Mouse (Mus musculus) neural tube, embryonic 14.5 days (tissue): ENCODE measurements at regions not wholly inside any gene's neighbourhood (a gene's known extent, or its start where the extent isn't known, plus 50 kb on each side); places are given as distances from the start of the nearest gene placed in this dataset.
"Not testable (repeated sequence)": the region's sequence is repeated elsewhere in the genome, so short reads cannot be mapped to it uniquely, and the experiment has no call there.

Experiments
- ATAC-seq: fragments of 200-750 bp; cut with Nextera tagmentation; 2 replicates; pipeline ENCODE4 v1.8.0; 2017; ENCODE audit warnings: low read depth, mild to moderate bottlenecking, moderate TSS enrichment, moderate library complexity
- H3K27ac ChIP-seq: fragments of 300-500 bp; sonication (generic); 2 replicates; pipeline ENCODE4 v1.5.1; 2014; ENCODE audit warnings: low read depth, mild to moderate bottlenecking, control low read depth, low read length, moderate library complexity, mixed read lengths
- H3K27me3 ChIP-seq: fragments of 300-500 bp; sonication (generic); 2 replicates; pipeline ENCODE4 v1.6.1; 2014; ENCODE audit warnings: low read length; ENCODE audit not compliant: control insufficient read depth, insufficient read depth
- H3K36me3 ChIP-seq: fragments of 300-500 bp; sonication (generic); 2 replicates; pipeline ENCODE4 v1.6.1; 2014; ENCODE audit warnings: low read length, mixed read lengths; ENCODE audit not compliant: control insufficient read depth, insufficient read depth
- H3K4me1 ChIP-seq: fragments of 300-500 bp; sonication (generic); 2 replicates; pipeline ENCODE4 v1.6.1; 2014; ENCODE audit warnings: low read length; ENCODE audit not compliant: control insufficient read depth, insufficient read depth
- H3K4me2 ChIP-seq: fragments of 300-500 bp; sonication (generic); 2 replicates; pipeline ENCODE4 v1.6.1; 2014; ENCODE audit warnings: mild to moderate bottlenecking, low read depth, low read length, control low read depth
- H3K4me3 ChIP-seq: fragments of 300-500 bp; sonication (generic); 2 replicates; pipeline ENCODE4 v1.5.1; 2014; ENCODE audit warnings: low read depth, low read length, control low read depth, mixed read lengths
- H3K9ac ChIP-seq: fragments of 300-500 bp; sonication (generic); replicated peaks from 2 replicates; pipeline ENCODE4 v1.6.1; 2014; ENCODE audit warnings: low read depth, mild to moderate bottlenecking, control low read depth, low read length, mixed read lengths
- H3K9me3 ChIP-seq: fragments of 300-500 bp; sonication (generic); 2 replicates; pipeline ENCODE4 v1.6.1; 2016; ENCODE audit warnings: low read length; ENCODE audit not compliant: control insufficient read depth
- WGBS: fragments of 180-500 bp; shearing (Covaris S2); extraction: QIAGEN DNeasy Blood & Tissue Kit; methylation state at CpG from one replicate; pipeline ENCODE4 v1.1.7; 2014; 5-methylcytosine and 5-hydroxymethylcytosine counted together

- Histone ChIP-seq H3K4me1 (no peaks in the 10 kb centered on the region; the same call in 1 of the 2 replicates), H3K4me3 (peak overlapping the region; percentile 24), H3K4me2 (peak overlapping the region; percentile 53), H3K9me3 (no peaks in the 10 kb centered on the region), H3K9ac (peak overlapping the region; percentile 2; the same call in 1 of the 2 replicates), H3K27ac (no peak overlapping the region), H3K27me3 (no peaks in the 10 kb centered on the region), H3K36me3 (no peaks in the 10 kb centered on the region)
- WGBS = 17% methylated on average over 11 of the region's 11 CpGs
- ATAC-seq = peak; percentile 77
Observed at GRCm38 (mm10) chr3:134330943-134331342, 94.7 kb downstream of the Cxxc4 start.

DNA sequence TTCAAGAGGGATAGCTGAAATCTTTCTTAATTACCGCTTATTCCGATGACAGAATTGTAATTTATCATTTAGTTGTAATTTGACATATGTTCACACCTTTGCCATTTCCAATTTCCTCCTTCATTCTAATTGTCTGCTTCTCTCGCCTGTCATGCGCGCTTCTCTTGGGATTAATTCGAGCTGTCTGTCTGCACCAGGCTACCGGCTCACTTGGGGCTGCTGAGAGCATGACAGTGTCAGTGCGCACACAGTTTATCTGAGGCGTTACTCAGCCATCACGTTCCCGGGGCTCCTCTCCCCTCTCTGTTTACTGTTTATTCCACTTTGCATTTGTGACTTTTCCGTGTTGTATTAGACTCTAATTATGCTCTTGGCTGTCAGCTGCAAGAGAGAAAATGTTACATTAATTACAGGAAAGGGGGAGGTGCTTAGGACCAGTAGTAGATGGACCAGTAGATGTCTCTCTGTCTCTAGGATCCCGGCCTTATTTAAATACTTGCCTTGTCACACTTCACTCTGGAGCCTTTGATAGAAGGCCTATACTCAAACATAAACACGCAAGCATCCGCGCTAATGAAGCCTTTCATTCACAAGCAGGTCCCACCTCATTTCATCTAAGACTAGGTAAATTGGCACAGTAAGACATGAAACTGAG, 95.3 kb downstream of the Cxxc4 start:
- Histone ChIP-seq H3K4me1 (no peaks in the 10 kb centered on the region; the same call in 1 of the 2 replicates), H3K27ac (no peak overlapping the region), H3K36me3 (no peaks in the 10 kb centered on the region), H3K9me3 (no peaks in the 10 kb centered on the region), H3K4me2 (peak overlapping the region; percentile 53), H3K4me3 (peak overlapping the region; percentile 24), H3K9ac (peak overlapping the region; percentile 2; the same call in 1 of the 2 replicates), H3K27me3 (no peaks in the 10 kb centered on the region)
- 33% methylated on average over 16 of the region's 16 CpGs for WGBS
- peak; percentile 90 for ATAC-seq

- not testable (repeated sequence) for H3K4me3 ChIP-seq, H3K36me3 ChIP-seq, H3K27ac ChIP-seq, H3K9me3 ChIP-seq, H3K27me3 ChIP-seq, H3K4me2 ChIP-seq, H3K4me1 ChIP-seq, ATAC-seq, H3K9ac ChIP-seq
- WGBS = 95% methylated on average over 3 of the region's 3 CpGs
Observed at GRCm38 (mm10) chr3:134339093-134339695, 102.9 kb downstream of the Cxxc4 start.

DNA sequence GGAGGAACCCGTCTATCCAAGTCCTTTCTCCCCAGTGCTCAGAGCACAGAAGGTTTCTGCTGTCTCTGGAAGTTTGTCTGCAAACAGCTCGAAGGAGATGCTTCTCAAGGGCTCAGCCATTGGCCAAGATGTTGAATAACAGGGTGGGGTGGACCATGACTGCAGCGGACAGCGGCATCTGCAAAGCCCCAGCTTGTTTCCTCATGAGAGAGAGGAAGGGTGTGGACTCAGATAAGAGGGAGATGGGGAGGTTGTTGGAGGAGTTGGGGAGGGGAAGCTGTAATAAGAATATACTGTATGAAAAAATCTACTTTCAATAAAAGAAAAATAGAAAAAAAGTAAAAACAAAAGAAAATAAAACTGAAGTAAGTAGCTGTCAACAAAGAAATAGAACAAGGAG, 129.7 kb downstream of the Cxxc4 start:
- no peak overlapping the region for H3K4me3 ChIP-seq
- no peaks in the 10 kb centered on the region for H3K27me3 ChIP-seq
- peaks cover 4% of the 10 kb centered on the region; the same call in 1 of the 2 replicates for H3K4me1 ChIP-seq
- no peaks in the 10 kb centered on the region for H3K36me3 ChIP-seq
- H3K27ac ChIP-seq = no peak overlapping the region
- H3K4me2 ChIP-seq = no peak overlapping the region
- WGBS = 90% methylated on average over 4 of the region's 4 CpGs
- no peaks in the 10 kb centered on the region for H3K9me3 ChIP-seq
- no peak for ATAC-seq
- no peak overlapping the region for H3K9ac ChIP-seq

DNA sequence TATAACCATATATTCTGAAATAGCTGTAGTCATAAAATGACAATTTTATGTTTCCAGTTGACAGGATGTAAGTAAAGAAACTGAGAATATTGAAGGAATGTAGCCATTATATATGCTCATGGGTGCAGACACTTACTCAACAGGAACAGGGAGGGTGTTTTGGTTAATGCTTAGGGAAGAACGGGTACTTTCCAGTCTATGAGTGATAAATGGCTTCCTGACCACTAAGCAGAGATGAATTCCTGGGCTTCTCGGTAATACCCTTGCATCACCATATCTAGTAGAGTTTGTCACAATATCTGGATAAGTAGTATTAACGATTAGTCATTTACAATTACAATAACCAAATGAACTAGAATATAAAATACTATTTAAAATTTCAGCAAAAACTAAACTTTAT, 130.5 kb downstream of the Cxxc4 start:
- Histone ChIP-seq H3K9ac (no peak overlapping the region), H3K4me1 (peaks cover 4% of the 10 kb centered on the region; the same call in 1 of the 2 replicates), H3K4me2 (no peak overlapping the region), H3K9me3 (no peaks in the 10 kb centered on the region), H3K4me3 (no peak overlapping the region), H3K27me3 (no peaks in the 10 kb centered on the region), H3K27ac (no peak overlapping the region), H3K36me3 (no peaks in the 10 kb centered on the region)
- no peak for ATAC-seq
- 70% methylated on average over 3 of the region's 3 CpGs for WGBS

DNA sequence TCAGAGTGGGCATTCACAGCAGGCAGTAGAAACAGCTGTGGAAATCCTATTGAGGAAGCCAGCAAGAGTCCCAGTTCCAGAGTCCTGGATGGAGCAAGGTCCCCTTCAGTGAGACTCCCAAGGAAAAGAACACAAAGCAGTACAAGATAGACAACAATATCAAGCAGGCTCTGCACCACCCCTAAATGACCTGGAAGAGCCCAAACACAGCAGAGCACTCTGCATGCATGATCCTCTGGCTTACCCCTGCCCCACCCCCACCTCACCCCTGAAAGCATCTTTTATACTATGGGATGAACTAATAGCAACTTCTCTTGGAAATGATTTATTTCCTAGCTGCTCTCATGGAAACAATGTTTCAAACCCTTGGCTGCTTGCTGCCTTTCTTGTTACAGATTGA, 132.3 kb downstream of the Cxxc4 start:
- peaks cover 4% of the 10 kb centered on the region; the same call in 1 of the 2 replicates for H3K4me1 ChIP-seq

DNA sequence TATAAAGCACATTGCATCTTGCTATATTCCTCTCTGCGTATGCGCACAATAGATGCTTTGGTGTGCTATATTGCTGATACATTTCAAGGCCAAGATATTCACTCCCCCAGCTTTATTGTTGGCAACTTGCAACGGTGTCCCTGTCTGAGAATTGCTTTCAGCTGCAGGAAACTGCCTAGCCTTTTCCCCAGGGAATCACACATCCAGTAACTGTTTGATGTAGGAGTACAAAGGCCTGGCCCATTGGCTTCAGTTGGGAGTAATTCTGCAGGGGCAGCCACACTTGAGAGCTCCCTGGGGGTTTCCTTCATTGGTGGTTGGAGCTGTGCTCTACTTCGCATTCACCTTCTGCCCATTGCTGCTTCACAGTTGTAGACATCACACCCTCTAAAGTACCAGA, 132.8 kb downstream of the Cxxc4 start:
- Histone ChIP-seq H3K4me1 (peaks cover 4% of the 10 kb centered on the region; the same call in 1 of the 2 replicates), H3K27ac (no peak overlapping the region), H3K27me3 (no peaks in the 10 kb centered on the region), H3K9ac (no peak overlapping the region), H3K4me3 (no peak overlapping the region), H3K4me2 (no peak overlapping the region), H3K9me3 (no peaks in the 10 kb centered on the region), H3K36me3 (no peaks in the 10 kb centered on the region)
- peak; percentile 72; the same call in 1 of the 2 replicates for ATAC-seq
- 29% methylated on average over 4 of the region's 4 CpGs for WGBS

More for the DNA sequence above, 132.3 kb downstream of the Cxxc4 start:
- Histone ChIP-seq H3K36me3 (no peaks in the 10 kb centered on the region), H3K4me2 (no peak overlapping the region), H3K4me3 (no peak overlapping the region), H3K27ac (no peak overlapping the region), H3K27me3 (no peaks in the 10 kb centered on the region), H3K9ac (no peak overlapping the region), H3K9me3 (no peaks in the 10 kb centered on the region)
- peak; percentile 49; the same call in 1 of the 2 replicates for ATAC-seq

GRCm38 (mm10) chr3:134379549-134379948, 143.3 kb downstream of the Cxxc4 start:
- Histone ChIP-seq H3K9me3 (no peaks in the 10 kb centered on the region), H3K4me3 (no peak overlapping the region), H3K36me3 (no peaks in the 10 kb centered on the region), H3K4me2 (no peak overlapping the region), H3K27me3 (no peaks in the 10 kb centered on the region), H3K27ac (no peak overlapping the region), H3K9ac (no peak overlapping the region), H3K4me1 (no peaks in the 10 kb centered on the region)
- no peak for ATAC-seq
- WGBS = 85% methylated on average over 2 of the region's 2 CpGs
